Mouse (Mus musculus): ENCODE measurements at regions not wholly inside any gene's neighbourhood (a gene's known extent, or its start where the extent isn't known, plus 50 kb on each side); places are given as distances from the start of the nearest gene placed in this dataset.

DNA sequence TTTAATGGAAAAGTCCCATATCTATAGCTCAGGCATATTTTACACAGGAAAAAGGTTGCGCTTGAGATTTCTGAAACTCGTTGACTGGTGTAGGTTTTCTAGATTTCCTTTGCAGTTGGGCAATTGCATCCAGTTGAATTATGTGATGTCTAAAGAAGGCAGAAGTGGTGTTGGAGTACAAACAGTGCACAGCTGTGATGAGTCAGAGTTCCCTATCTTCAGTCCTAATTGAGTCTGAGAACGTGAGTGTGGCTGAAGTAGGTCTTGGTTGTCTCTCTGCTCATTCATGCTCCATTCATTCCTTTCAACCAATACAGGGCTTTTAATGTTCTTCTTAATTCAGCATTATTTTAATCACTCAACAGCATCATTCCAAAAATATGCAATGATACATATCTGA, 142.9 kb upstream of the Dpyd start:
- Histone ChIP-seq H3K4me1 (no peaks in the 10 kb centered on the region), H3K9ac (replicated peaks) (no peak overlapping the region), H3K27me3 (no peaks in the 10 kb centered on the region), H3K9me3 (no peaks in the 10 kb centered on the region), H3K4me2 (replicated peaks) (no peak overlapping the region), H3K27ac (replicated peaks) (no peak overlapping the region), H3K4me3 (no peak overlapping the region), H3K36me3 (no peaks in the 10 kb centered on the region)
- WGBS, result 87% methylated on average over 3 of the region's 3 CpGs
- no peak for ATAC-seq (ENCODE audit: low FRiP score, low read depth)

DNA sequence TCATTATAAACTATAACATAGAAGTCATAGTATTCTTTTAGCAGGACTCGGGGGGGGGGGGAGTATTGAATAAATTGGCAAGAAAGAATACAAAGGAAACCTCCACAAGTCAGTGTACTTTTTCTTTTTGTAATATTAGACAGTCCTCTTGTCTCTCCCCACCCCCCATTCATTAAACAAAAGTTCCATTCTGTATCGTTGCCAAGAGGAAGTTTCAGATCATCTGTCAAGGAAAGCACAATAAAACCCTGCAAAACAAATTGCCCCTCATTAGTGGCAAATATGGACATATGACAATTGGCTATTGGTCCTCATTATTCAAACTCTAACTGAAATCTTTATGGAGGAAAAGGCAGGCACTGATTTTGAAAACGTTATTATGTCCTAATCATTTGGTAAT, 140.2 kb upstream of the Dpyd start:
- Histone ChIP-seq H3K27ac (replicated peaks) (no peak overlapping the region), H3K4me3 (no peak overlapping the region), H3K4me1 (peaks cover 8% of the 10 kb centered on the region), H3K36me3 (no peaks in the 10 kb centered on the region), H3K9me3 (no peaks in the 10 kb centered on the region), H3K9ac (replicated peaks) (no peak overlapping the region), H3K27me3 (peaks cover 16% of the 10 kb centered on the region), H3K4me2 (replicated peaks) (no peak overlapping the region)
- no peak for ATAC-seq (ENCODE audit: low FRiP score, low read depth)
- 70% methylated on average over 3 of the region's 3 CpGs for WGBS

DNA sequence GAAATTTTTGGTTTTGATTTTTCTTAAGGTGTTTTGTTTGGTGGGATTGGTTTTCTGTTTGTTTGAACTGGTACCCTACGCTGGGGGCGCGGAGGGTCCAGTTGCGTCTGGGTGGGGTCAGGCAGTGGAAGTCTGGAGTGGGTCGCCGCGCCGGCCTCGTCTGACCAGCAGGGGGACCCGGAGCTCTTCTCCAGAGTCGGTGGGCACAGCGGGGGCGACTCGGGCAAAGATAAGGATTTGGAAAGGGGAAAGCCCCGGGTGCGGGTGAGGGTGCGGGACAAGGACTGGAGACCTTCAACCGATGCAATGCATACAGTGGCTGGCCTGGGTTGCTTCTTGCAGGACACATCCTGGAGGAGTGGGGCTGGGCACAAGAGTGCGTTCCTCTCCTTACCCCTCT, 136.2 kb upstream of the Dpyd start:
- 4% methylated on average over 19 of the region's 19 CpGs for WGBS

DNA sequence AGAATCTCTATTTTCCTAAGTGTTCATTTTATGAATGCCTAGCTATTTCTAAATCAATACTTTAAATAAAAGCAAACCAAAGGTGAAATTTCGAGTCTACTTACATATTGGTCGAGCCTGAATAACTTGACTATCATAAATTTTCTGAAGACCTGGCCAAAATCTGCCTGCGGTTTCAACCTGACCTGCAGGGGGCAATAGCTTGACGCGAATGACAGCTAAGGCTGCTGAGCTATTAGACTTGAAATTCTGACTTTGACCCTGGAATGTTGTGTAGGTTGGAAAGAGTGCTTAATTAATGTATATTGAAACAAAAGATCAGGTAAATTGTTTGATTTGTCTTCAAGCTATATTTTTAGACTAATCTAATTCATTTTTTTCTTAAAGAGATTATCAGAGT, 133.4 kb upstream of the Dpyd start:
- H3K36me3 ChIP-seq, result no peaks in the 10 kb centered on the region
- peaks cover 50% of the 10 kb centered on the region for H3K27me3 ChIP-seq
- ATAC-seq (ENCODE audit: low FRiP score, low read depth), result no peak
- no peaks in the 10 kb centered on the region for H3K9me3 ChIP-seq
- no peak overlapping the region for H3K4me2 ChIP-seq (replicated peaks)
- H3K4me1 ChIP-seq, result peaks cover 13% of the 10 kb centered on the region
- no peak overlapping the region for H3K9ac ChIP-seq (replicated peaks)
- H3K4me3 ChIP-seq, result no peak overlapping the region
- 4% methylated on average over 5 of the region's 5 CpGs for WGBS
- H3K27ac ChIP-seq (replicated peaks), result no peak overlapping the region

More for the DNA sequence above, 136.2 kb upstream of the Dpyd start:
- peak overlapping the region; percentile 40 for H3K4me3 ChIP-seq
- peak overlapping the region; percentile 37; the same call in 1 of the 2 replicates for H3K9ac ChIP-seq (replicated peaks)
- H3K4me2 ChIP-seq (replicated peaks), result peak overlapping the region; percentile 60
- H3K27me3 ChIP-seq, result peaks cover 31% of the 10 kb centered on the region
- H3K4me1 ChIP-seq, result peaks cover 10% of the 10 kb centered on the region
- H3K36me3 ChIP-seq, result no peaks in the 10 kb centered on the region
- H3K27ac ChIP-seq (replicated peaks), result no peak overlapping the region
- ATAC-seq (ENCODE audit: low FRiP score, low read depth), result peak; percentile 57
- no peaks in the 10 kb centered on the region for H3K9me3 ChIP-seq

DNA sequence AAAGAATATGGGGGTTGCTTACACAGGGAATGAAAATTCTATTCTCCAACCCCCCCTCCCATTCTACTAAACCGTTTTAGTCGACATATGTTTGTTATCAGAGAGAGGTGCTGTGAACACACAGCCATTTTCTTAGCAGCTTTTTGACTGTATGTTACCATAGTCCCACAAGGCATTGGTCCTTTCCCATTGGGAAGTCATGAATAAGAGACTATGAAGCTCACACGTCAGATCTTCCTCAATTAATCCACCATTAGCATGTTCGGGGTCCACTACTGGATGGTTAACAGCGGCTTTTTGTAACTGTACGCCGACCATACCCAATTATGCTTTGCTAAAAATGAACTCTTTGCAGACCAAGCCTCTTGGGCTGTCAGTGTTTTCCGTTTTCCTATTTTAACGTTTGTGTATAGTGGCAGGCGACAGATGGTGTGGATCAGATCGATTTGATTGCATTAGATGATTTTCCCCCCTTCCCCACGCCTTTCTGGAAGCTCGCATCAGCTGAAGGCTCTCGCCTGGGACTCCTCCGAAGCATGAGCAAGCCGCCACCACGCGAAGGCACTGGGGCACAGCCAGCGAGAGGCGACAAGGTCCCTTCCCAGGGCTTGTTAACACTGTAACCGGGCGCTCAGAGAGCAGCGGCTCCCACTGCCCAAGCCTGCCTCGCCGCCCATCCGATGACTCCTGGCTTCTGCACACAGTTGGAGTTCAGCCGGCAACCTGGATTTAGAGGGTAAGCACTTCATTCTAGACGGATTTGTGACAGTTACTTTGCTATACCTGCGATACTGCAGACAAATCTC, 131.9 kb upstream of the Dpyd start:
- Histone ChIP-seq H3K4me2 (replicated peaks) (peak overlapping the region; percentile 92), H3K9ac (replicated peaks) (peak overlapping the region; percentile 53), H3K9me3 (no peaks in the 10 kb centered on the region), H3K4me1 (peaks cover 22% of the 10 kb centered on the region), H3K4me3 (peak overlapping the region; percentile 52), H3K36me3 (no peaks in the 10 kb centered on the region), H3K27me3 (peaks cover 58% of the 10 kb centered on the region), H3K27ac (replicated peaks) (peak overlapping the region; percentile 79)
- peak; percentile 67 for ATAC-seq (ENCODE audit: low FRiP score, low read depth)
- WGBS, result 6% methylated on average over 29 of the region's 29 CpGs

DNA sequence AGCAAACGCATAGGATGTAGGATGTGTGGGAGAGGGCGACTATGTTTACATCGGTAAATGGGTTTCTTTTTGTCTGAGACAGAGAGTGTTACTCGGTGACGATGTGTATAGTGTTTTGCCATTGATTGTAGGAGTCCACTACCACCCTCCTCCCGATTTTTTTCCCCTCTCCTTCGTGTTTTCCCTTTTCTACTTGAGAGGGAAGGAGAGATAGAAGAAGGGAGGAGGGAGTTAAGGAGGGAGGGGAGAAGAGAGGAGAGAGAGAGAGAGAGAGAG, 131.4 kb upstream of the Dpyd start:
- Histone ChIP-seq H3K9me3 (no peaks in the 10 kb centered on the region), H3K36me3 (no peaks in the 10 kb centered on the region), H3K27ac (replicated peaks) (peak overlapping the region; percentile 79), H3K4me2 (replicated peaks) (peak overlapping the region; percentile 92), H3K27me3 (peaks cover 60% of the 10 kb centered on the region), H3K9ac (replicated peaks) (peak overlapping the region; percentile 53), H3K4me3 (peak overlapping the region; percentile 52), H3K4me1 (peaks cover 27% of the 10 kb centered on the region)
- no peak; the same call in 1 of the 2 replicates for ATAC-seq (ENCODE audit: low FRiP score, low read depth)
- 3% methylated on average over 7 of the region's 7 CpGs for WGBS

DNA sequence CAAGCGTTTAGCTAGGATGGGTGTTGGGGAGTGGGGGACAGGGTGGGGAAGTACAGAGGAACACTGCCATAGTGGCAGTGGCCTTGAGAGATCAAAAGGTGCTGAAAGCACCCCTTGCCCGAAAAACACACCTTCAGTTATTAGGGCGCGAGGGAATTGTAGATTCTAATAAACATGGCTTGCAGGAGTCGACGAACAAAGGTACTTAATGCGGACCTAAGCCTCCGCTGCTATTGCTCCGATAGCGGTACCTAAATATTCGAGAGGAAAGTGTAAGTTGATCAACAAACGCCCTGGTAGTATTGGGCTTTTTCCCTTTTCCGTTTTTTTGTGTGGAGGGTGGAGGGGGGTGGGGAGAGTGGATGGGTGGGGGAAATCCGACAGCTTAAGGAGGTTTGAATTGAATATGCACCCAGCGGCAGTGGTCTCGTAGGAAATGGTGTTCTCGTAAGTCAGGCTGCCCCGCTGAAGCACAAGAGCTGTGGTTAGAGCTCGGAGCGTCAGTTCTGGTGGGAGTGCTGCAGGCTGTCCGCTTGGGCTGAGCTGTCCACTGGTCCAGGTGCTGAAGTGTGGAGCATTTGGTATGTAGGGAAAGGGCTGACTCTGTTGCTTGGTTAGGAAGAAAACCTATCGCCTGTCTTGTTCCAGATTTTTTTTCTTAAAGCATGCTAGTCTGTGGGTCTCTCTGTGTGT, 130.8 kb upstream of the Dpyd start:
- peaks cover 21% of the 10 kb centered on the region for H3K4me1 ChIP-seq
- H3K4me2 ChIP-seq (replicated peaks), result peak overlapping the region; percentile 92
- H3K27ac ChIP-seq (replicated peaks), result peak overlapping the region; percentile 79
- peak overlapping the region; percentile 53 for H3K9ac ChIP-seq (replicated peaks)
- peak overlapping the region; percentile 52 for H3K4me3 ChIP-seq
- H3K27me3 ChIP-seq, result peaks cover 59% of the 10 kb centered on the region
- no peaks in the 10 kb centered on the region for H3K9me3 ChIP-seq
- ATAC-seq (ENCODE audit: low FRiP score, low read depth), result peak; percentile 23
- WGBS, result 1% methylated on average over 22 of the region's 22 CpGs
- H3K36me3 ChIP-seq, result no peaks in the 10 kb centered on the region

DNA sequence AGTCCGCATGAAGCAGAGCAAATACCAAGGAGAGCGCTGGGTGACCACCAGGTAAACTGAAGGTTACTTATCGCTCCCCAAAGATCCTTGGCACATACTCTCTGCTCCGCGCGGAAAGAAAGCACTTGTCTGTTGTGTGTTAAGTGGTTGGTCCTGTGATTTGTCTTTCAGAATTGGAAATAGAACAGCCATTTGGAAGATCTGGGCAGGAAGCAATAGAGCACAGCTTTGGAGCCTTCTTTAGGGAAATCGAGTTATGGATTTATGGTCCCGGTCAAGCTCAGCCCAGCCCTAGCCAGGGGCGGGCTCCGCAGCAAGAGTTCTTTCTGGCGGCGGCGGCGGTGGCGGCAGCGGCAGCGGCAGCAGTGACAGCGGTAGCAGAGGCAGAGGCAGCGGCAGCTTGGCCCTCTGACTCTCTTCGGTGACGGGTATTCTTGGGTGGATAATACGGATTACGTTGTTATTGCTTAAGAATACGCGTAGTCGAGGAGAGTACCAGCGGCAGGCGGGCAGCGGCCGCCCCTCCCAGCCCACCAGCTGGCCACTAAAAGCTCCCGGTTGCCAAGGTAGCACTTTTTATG, 128.4 kb upstream of the Dpyd start:
- H3K4me2 ChIP-seq (replicated peaks), result peak overlapping the region; percentile 92
- no peaks in the 10 kb centered on the region for H3K9me3 ChIP-seq
- H3K27me3 ChIP-seq, result peaks cover 48% of the 10 kb centered on the region
- H3K36me3 ChIP-seq, result no peaks in the 10 kb centered on the region
- WGBS, result 1% methylated on average over 31 of the region's 31 CpGs
- peak overlapping the region; percentile 69 for H3K27ac ChIP-seq (replicated peaks)
- H3K9ac ChIP-seq (replicated peaks), result peak overlapping the region; percentile 56
- peak overlapping the region; percentile 52 for H3K4me3 ChIP-seq
- peak; percentile 65 for ATAC-seq (ENCODE audit: low FRiP score, low read depth)
- peaks cover 19% of the 10 kb centered on the region; the same call in 1 of the 2 replicates for H3K4me1 ChIP-seq

DNA sequence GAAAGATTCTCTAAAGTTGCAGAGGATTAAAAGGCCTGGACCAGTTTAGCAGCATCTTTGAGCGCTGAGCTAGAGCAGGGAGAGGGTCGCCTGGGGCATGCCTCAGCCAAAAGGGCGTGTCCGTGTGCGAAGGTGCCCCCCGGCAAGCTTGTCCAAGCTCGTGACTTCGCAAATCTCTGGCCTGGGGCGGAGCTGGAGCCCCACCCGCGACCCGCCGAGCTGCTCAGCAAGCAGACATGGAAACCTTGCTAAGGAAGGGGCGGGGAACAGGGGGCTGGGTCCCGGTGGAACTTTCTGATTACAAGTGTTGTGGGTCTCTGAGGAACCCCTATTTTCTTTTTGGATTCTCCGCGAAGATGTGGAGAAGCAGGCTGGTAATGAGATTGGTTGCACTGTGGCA, 127.6 kb upstream of the Dpyd start:
- H3K9ac ChIP-seq (replicated peaks), result peak overlapping the region; percentile 56
- H3K9me3 ChIP-seq, result no peaks in the 10 kb centered on the region
- peak overlapping the region; percentile 69; the same call in 1 of the 2 replicates for H3K27ac ChIP-seq (replicated peaks)
- no peaks in the 10 kb centered on the region for H3K36me3 ChIP-seq
- H3K4me1 ChIP-seq, result peaks cover 19% of the 10 kb centered on the region; the same call in 1 of the 2 replicates
- peaks cover 48% of the 10 kb centered on the region for H3K27me3 ChIP-seq
- peak overlapping the region; percentile 92 for H3K4me2 ChIP-seq (replicated peaks)
- peak overlapping the region; percentile 52 for H3K4me3 ChIP-seq
- peak; percentile 21; the same call in 1 of the 2 replicates for ATAC-seq (ENCODE audit: low FRiP score, low read depth)
- WGBS, result 1% methylated on average over 17 of the region's 17 CpGs

DNA sequence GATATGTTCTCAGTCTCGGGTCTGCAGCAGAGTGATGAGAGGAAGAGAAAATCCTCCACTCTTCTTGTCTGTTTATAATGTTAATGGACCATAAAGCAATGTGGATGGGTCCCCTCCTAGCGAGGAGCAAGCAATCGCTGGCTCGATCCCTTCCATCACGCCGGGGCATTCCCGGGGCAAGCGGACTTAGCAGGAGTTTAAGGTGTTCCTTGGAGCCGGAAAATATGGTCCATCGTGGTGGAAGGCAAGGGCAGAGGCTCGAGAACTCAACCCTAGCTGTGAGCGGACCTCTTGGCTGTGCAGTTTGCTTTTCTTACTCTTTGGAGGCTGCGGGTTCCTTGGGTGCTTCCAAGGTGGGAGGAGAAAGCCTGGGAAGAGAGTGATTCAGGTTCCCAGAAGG, 127.1 kb upstream of the Dpyd start:
- H3K27ac ChIP-seq (replicated peaks), result no peak overlapping the region
- WGBS, result 2% methylated on average over 13 of the region's 13 CpGs
- H3K4me3 ChIP-seq, result peak overlapping the region; percentile 52
- H3K9ac ChIP-seq (replicated peaks), result peak overlapping the region; percentile 56
- H3K27me3 ChIP-seq, result peaks cover 46% of the 10 kb centered on the region
- peaks cover 18% of the 10 kb centered on the region; the same call in 1 of the 2 replicates for H3K4me1 ChIP-seq
- peak overlapping the region; percentile 92 for H3K4me2 ChIP-seq (replicated peaks)
- no peaks in the 10 kb centered on the region for H3K36me3 ChIP-seq
- ATAC-seq (ENCODE audit: low FRiP score, low read depth), result no peak
- no peaks in the 10 kb centered on the region for H3K9me3 ChIP-seq

DNA sequence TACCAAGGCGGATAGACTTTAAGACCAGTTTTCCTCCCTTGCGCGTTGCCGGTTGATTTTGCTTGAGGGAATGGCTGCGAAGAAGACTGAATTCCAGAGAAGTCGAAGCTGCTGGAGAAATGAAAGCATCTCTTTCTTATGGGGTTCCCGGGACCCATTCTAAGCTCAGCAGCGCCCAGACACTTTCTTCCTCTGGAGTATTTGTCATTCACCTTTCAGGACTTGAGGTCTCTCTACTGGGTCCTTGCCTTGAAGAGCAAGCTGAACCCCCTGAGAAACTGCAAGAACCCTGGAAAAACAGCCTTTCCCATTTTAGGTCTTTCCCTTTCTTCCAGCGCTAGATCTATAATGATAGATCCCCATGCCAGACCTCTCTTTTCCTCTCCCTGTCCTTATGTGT, 126.7 kb upstream of the Dpyd start:
- peaks cover 17% of the 10 kb centered on the region; the same call in 1 of the 2 replicates for H3K4me1 ChIP-seq
- 9% methylated on average over 9 of the region's 9 CpGs for WGBS
- no peak for ATAC-seq (ENCODE audit: low FRiP score, low read depth)
- H3K36me3 ChIP-seq, result no peaks in the 10 kb centered on the region
- H3K27ac ChIP-seq (replicated peaks), result no peak overlapping the region
- H3K9ac ChIP-seq (replicated peaks), result peak overlapping the region; percentile 56
- peaks cover 44% of the 10 kb centered on the region for H3K27me3 ChIP-seq
- peak overlapping the region; percentile 52 for H3K4me3 ChIP-seq
- H3K9me3 ChIP-seq, result no peaks in the 10 kb centered on the region
- H3K4me2 ChIP-seq (replicated peaks), result peak overlapping the region; percentile 92

DNA sequence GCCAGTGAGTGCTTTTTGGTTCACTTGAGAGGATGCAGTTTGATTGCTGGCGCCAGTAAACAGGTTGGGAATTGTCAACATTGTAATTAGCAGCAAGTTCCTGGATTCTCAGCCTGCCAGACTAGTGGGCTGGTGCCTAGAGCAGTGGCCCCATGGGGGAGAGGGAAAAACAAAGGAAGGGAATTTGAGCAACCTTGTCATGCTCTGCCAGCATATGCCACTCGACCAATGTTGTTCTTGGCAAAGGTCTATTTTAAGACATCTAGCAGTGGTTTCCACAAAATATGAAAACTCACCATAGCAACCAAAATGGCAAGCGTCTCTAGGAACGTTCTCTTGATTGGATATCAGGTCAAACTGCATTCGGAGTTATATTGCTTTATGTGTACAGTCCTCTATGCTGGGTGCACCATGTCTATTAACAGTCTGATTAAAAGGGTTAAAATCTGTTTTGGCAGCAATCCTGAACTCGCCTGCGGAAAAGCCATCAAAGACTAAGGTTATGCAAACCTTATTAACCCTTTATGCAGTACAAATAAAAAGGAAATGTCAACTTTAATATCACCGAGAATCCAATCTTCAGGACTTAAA, 118.1 kb upstream of the Dpyd start:
- WGBS, result 59% methylated on average over 8 of the region's 8 CpGs
- H3K4me3 ChIP-seq, result no peak overlapping the region
- 0 out of 2 replicates have a peak, but pooled peaks cover 8% of the 10 kb centered on the region for H3K4me1 ChIP-seq
- H3K4me2 ChIP-seq (replicated peaks), result no peak overlapping the region
- H3K9ac ChIP-seq (replicated peaks), result no peak overlapping the region
- H3K27ac ChIP-seq (replicated peaks), result no peak overlapping the region
- 0 out of 2 replicates have a peak, but pooled peaks have one; percentile 30 for ATAC-seq (ENCODE audit: low FRiP score, low read depth)
- no peaks in the 10 kb centered on the region for H3K36me3 ChIP-seq
- H3K9me3 ChIP-seq, result no peaks in the 10 kb centered on the region
- no peaks in the 10 kb centered on the region for H3K27me3 ChIP-seq

Data from midbrain, embryonic 12.5 days (tissue).